Mouse (Mus musculus): Measurements from ENCODE around the gene Pinlyp. TPM values are rescaled to one million over a fixed set of nuclear protein-coding genes. Genes with fewer than 3 reads are reported as not detected.

Pinlyp gene
- total RNA-seq, 2 experiments from 2014 or later: not detected

GRCm38 (mm10) chr7:24499856-24500577 lies 45.9 kb downstream of the Pinlyp start:
- intact Hi-C loops (cut with DNase I): no loop called here
- no peak for DNase-seq

Other genes with a start within 250 kb of the Pinlyp start
- gene Zfp61, start 244.9 kb downstream of the Pinlyp start, total RNA-seq (2021): 1 to 10 TPM; 4.0 to 5.5 TPM
- 1 to 10 TPM; 2.2 to 2.5 TPM for gene Zfp94, start 229.5 kb downstream of the Pinlyp start, total RNA-seq (2021)
- under 1 TPM in 1 of 2 experiments, not detected in 1; 0.31 TPM for gene Tescl, start 212.2 kb downstream of the Pinlyp start, total RNA-seq (2021)
- not detected for gene Lypd5, start 196.9 kb downstream of the Pinlyp start, total RNA-seq (2021)
- 1 to 10 TPM; 1.2 to 2.2 TPM for gene Kcnn4, start 175.9 kb downstream of the Pinlyp start, total RNA-seq (2021)
- 10 to 100 TPM; 12.8 to 14.9 TPM for gene Smg9, start 146.5 kb downstream of the Pinlyp start, total RNA-seq (2021)
- not detected for gene Irgc1, start 93.8 kb downstream of the Pinlyp start, total RNA-seq (2021)
- 1 to 10 TPM; 4.2 to 6.1 TPM for gene Plaur, start 83.6 kb downstream of the Pinlyp start, total RNA-seq (2021)
- 10 to 100 TPM; 18.6 to 22.7 TPM for gene Cadm4, start 64.1 kb downstream of the Pinlyp start, total RNA-seq (2021)
- 10 to 100 TPM; 15.3 to 18.8 TPM for gene Zfp428, start 39.1 kb downstream of the Pinlyp start, total RNA-seq (2021)
- gene AC161166.1, start 33.7 kb downstream of the Pinlyp start, total RNA-seq (2021): not detected
- gene Irgq, start 15.4 kb downstream of the Pinlyp start, total RNA-seq (2021): 10 to 100 TPM; 18.3 to 20.1 TPM
- gene Xrcc1, start 171 bp upstream of the Pinlyp start, total RNA-seq (2021): 10 to 100 TPM; 28.8 to 33.2 TPM
- 10 to 100 TPM; 20.5 to 25.0 TPM for gene Ethe1, start 41.4 kb upstream of the Pinlyp start, total RNA-seq (2021)
- under 1 TPM; 0.32 to 0.45 TPM for gene Zfp575, start 41.5 kb upstream of the Pinlyp start, total RNA-seq (2021)
- under 1 TPM; 0.22 to 0.48 TPM for gene Phldb3, start 64.6 kb upstream of the Pinlyp start, total RNA-seq (2021)
- gene Lypd3, start 90.4 kb upstream of the Pinlyp start, total RNA-seq (2021): not detected
- not detected for gene Tex101, start 130.6 kb upstream of the Pinlyp start, total RNA-seq (2021)
- gene BC049730, start 163.1 kb upstream of the Pinlyp start, total RNA-seq (2021): not detected
- not detected for gene Gm4763, start 180.8 kb upstream of the Pinlyp start, total RNA-seq (2021)
- gene Cd177, start 214.2 kb upstream of the Pinlyp start, total RNA-seq (2021): under 1 TPM in 1 of 2 experiments, not detected in 1; 0.14 TPM
- gene Ceacam10, start 231.1 kb upstream of the Pinlyp start, total RNA-seq (2021): not detected